Mouse (Mus musculus) liver, postnatal 0 days (tissue): Measurements from ENCODE around the gene Csnk1g2. TPM values are rescaled to one million over a fixed set of nuclear protein-coding genes. Genes with fewer than 3 reads are reported as not detected.

ENCODE experiments used
- ATAC-seq: fragments of 200-750 bp; cut with Nextera tagmentation; 2 replicates; pipeline ENCODE4 v1.8.0; 2017; ENCODE audit warnings: mild to moderate bottlenecking, moderate library complexity
- DNase-seq: peaks from one replicate; pipeline ENCODE4 v3.0.0-alpha.2; 2016
- H3K27ac ChIP-seq: fragments of 300-500 bp; sonication (generic); 2 replicates; pipeline ENCODE4 v1.5.1; 2014; ENCODE audit warnings: antibody characterized with exemption, moderate library complexity, mild to moderate bottlenecking, low read depth
- H3K27me3 ChIP-seq: fragments of 300-500 bp; sonication (generic); 2 replicates; pipeline ENCODE4 v1.6.1; 2014; ENCODE audit warnings: low read length, control low read depth, mixed read lengths; ENCODE audit not compliant: insufficient read depth
- H3K36me3 ChIP-seq: fragments of 300-500 bp; sonication (generic); replicated peaks from 2 replicates; pipeline ENCODE4 v1.6.1; 2014; ENCODE audit warnings: mild to moderate bottlenecking, control low read depth, low read length, moderate library complexity, mixed read lengths; ENCODE audit not compliant: insufficient read depth
- H3K4me1 ChIP-seq: fragments of 300-500 bp; sonication (generic); 2 replicates; pipeline ENCODE4 v1.6.1; 2014; ENCODE audit warnings: antibody characterized with exemption, mild to moderate bottlenecking, control low read depth; ENCODE audit not compliant: insufficient read depth
- H3K4me2 ChIP-seq: fragments of 300-500 bp; sonication (generic); 2 replicates; pipeline ENCODE4 v1.6.1; 2014; ENCODE audit warnings: low read depth, mild to moderate bottlenecking, low read length, moderate library complexity, mixed read lengths
- H3K4me3 ChIP-seq: fragments of 300-500 bp; sonication (generic); 2 replicates; pipeline ENCODE4 v1.5.1; 2014; ENCODE audit warnings: low read depth, low read length
- H3K9ac ChIP-seq: fragments of 300-500 bp; sonication (generic); replicated peaks from 2 replicates; pipeline ENCODE4 v1.6.1; 2014; ENCODE audit warnings: mild to moderate bottlenecking, moderate library complexity
- H3K9me3 ChIP-seq: fragments of 300-500 bp; sonication (generic); 2 replicates; pipeline ENCODE4 v1.6.1; 2016; ENCODE audit warnings: mild to moderate bottlenecking, control low read depth, low read length, mixed read lengths
- CTCF ChIP-seq: sonication (generic); IDR thresholded peaks from 2 replicates; pipeline ENCODE4 v1.5.1; 2016; ENCODE audit warnings: antibody characterized with exemption, low read depth
- EP300 ChIP-seq: IDR thresholded peaks from 2 replicates; pipeline ENCODE4 v1.6.1; 2016; ENCODE audit warnings: antibody characterized with exemption, low read depth, mild to moderate bottlenecking
- WGBS: fragments of 180-500 bp; shearing (Covaris S2); extraction: QIAGEN DNeasy Blood & Tissue Kit; methylation state at CpG from one replicate; pipeline ENCODE4 v1.1.7; 2014; ENCODE audit not compliant: insufficient replicate concordance; 5-methylcytosine and 5-hydroxymethylcytosine counted together
- polyA plus RNA-seq: library from polyadenylated mRNA; unstranded; fragments of >200 nt; fragmentation: Nextera tagmentation; extraction: Ambion mirVana; gene quantifications from 2 replicates; pipeline ENCODE4 v1.2.1, GENCODE M21; 2015

The Csnk1g2 gene
- polyA plus RNA-seq, 1 experiment from 2014 or later: 41.4 TPM

DNA sequence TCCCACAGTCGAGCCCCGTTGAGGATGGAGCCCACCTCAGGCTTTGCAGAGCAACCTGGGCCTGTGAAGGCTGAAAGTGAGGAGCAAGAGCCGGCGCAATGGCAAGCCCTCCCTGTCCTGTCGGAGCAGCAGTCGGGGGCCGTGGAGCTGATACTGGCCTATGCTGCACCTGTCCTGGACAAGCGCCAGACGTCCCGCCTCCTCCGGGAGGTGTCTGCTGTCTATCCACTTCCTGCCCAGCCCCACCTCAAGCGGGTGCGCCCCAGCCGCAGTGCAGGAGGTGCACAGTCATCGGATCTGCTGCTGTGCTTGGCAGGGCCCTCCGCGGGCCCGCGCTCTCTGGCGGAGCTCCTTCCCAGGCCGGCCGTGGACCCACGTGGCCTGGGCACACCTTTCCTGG is 16.3 kb upstream of the Csnk1g2 start:
- H3K4me1 ChIP-seq: peaks cover 34% of the 10 kb centered on the region

DNA sequence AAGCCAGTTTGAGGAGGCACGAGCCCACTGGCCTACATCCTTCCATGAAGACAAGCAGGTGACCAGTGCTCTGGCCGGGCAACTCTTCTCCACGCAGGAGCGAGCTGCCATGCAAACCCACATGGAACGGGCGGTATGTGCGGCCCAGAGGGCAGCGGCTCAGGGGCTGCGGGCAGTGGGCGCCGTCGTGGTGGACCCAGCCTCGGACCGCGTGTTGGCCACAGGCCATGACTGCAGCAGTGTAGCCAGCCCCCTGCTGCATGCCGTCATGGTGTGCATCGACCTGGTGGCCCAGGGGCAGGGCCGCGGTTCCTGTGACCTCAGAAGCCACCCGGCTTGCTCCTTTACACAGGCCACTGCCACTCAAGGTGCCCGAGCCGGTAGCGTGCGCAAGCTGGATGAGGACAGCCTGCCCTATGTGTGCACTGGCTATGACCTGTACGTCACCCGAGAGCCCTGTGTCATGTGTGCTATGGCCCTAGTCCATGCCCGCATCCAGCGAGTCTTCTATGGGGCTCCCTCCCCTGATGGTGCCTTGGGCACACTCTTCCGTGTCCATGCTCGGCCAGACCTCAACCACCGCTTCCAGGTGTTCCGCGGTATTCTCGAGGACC is 15.8 kb upstream of the Csnk1g2 start:
- no peak for DNase-seq
- WGBS: 96% methylated on average over 34 of the region's 34 CpGs
- no peak for ATAC-seq
- Histone ChIP-seq H3K27me3 (no peaks in the 10 kb centered on the region), H3K9ac (no peak overlapping the region), H3K4me3 (no peak overlapping the region), H3K9me3 (no peaks in the 10 kb centered on the region), H3K36me3 (peaks cover 31% of the 10 kb centered on the region), H3K4me2 (no peak overlapping the region), H3K4me1 (peaks cover 30% of the 10 kb centered on the region), H3K27ac (no peak overlapping the region)
- TF ChIP-seq EP300 (no peak), CTCF (no peak)

More for the DNA sequence above, 16.3 kb upstream of the Csnk1g2 start:
- no peak for ATAC-seq
- no peak for DNase-seq
- no peaks in the 10 kb centered on the region for H3K27me3 ChIP-seq
- peaks cover 31% of the 10 kb centered on the region for H3K36me3 ChIP-seq
- no peaks in the 10 kb centered on the region for H3K9me3 ChIP-seq
- H3K4me3 ChIP-seq: no peak overlapping the region
- WGBS: 88% methylated on average over 23 of the region's 23 CpGs
- no peak overlapping the region for H3K9ac ChIP-seq
- H3K4me2 ChIP-seq: no peak overlapping the region
- TF ChIP-seq EP300 (no peak), CTCF (no peak)
- H3K27ac ChIP-seq: no peak overlapping the region

DNA sequence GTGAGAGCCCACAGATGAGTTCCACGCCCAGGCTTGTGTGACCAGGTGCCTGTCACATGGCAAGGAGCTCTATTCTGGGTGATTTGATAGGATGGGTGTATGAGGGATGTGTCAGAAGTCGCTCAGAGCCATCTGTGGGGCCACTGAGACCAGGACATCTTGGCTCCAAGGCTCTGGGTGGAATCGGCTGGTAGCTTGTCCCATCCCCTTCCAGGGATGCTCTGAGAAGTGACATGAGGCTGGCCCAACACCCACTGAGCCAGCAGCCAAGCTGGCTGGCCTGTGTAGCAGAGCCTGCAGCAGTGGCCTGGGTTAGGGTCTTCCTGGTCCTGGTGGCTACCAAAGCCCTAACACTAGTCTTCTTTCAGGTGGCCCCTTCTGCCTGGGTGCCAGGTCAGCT is 14.2 kb upstream of the Csnk1g2 start:
- no peak for TF ChIP-seq EP300
- no peak for TF ChIP-seq CTCF
- ATAC-seq: no peak
- 82% methylated on average over 3 of the region's 3 CpGs for whole genome bisulfite sequencing
- H3K27ac ChIP-seq: no peak overlapping the region
- no peaks in the 10 kb centered on the region for H3K27me3 ChIP-seq
- peaks cover 39% of the 10 kb centered on the region for H3K36me3 ChIP-seq
- no peak for DNase-seq
- no peak overlapping the region for H3K4me2 ChIP-seq
- H3K4me1 ChIP-seq: peaks cover 21% of the 10 kb centered on the region
- H3K9me3 ChIP-seq: no peaks in the 10 kb centered on the region
- no peak overlapping the region for H3K9ac ChIP-seq
- H3K4me3 ChIP-seq: no peak overlapping the region

DNA sequence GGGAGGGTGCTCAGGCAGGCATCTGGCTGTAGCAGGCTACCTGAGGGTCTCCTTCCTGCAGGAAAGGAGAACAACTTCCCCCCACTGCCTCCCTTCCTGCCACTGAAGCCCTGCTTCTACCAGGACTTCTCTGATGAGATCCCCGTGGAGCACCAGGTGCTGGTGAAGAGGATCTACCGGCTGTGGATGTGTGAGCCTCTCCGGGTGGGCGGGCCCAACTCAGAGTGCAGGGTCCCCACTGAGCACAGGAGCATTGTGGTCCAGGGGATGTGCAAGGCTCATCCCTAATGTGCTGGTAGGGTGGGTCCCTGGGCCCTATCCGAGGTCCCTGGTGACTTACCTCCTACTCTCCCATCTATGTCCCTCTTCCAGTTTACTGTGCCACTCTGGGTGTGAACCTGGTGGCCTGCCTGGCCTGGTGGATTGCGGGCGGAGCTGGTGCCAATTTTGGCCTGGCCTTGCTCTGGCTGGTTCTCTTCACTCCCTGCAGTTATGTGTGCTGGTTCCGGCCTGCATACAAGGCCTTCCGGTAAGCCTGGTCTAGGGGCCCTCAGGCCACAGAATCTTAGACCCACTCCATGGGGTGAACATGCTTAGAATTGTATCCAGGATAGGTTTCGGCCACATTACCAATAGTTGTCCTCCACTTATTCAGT is 13.2 kb upstream of the Csnk1g2 start:
- Histone ChIP-seq H3K27ac (no peak overlapping the region), H3K4me1 (peaks cover 11% of the 10 kb centered on the region), H3K9me3 (no peaks in the 10 kb centered on the region), H3K27me3 (no peaks in the 10 kb centered on the region), H3K4me2 (no peak overlapping the region), H3K4me3 (no peak overlapping the region), H3K36me3 (peaks cover 41% of the 10 kb centered on the region), H3K9ac (no peak overlapping the region)
- WGBS: 83% methylated on average over 10 of the region's 10 CpGs
- ATAC-seq: no peak
- no peak for DNase-seq
- TF ChIP-seq EP300 (no peak), CTCF (no peak)

DNA sequence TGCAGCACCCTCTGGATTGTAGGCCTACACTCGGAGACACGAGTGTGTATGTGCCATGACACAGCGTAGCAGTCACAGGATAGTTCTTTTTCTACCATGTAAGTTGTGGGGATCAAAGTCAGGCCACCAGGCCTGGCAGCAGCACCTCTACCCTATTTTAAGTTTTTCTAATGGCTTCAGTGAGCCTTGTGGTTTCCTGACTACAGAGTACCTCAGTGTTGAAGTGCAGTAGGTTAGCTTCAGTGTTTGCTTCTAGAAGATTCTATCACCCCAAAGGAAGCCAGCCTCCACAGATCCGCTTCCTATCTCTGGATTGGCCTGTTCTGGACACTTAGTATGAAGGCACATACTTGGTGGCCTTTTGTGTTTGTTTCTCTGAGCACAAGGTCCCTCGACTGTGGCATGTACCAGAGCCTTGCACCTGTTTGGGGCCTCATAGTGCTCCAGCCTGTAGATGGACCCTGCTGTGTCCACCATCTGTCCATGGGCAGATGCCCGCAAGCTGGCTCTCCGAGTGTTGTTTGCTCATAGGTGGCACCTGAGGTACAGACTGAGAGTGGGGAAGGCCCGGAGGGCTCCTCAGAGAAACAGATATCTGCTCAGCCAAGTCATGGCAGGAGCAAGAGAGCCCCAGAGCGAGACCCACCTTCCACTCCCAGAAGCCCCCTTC is 12.4 kb upstream of the Csnk1g2 start:
- Histone ChIP-seq H3K4me2 (no peak overlapping the region), H3K4me1 (peaks cover 3% of the 10 kb centered on the region; the same call in 1 of the 2 replicates), H3K36me3 (peaks cover 48% of the 10 kb centered on the region), H3K27ac (peak overlapping the region; percentile 16; the same call in 1 of the 2 replicates), H3K27me3 (no peaks in the 10 kb centered on the region), H3K4me3 (no peak overlapping the region), H3K9ac (no peak overlapping the region), H3K9me3 (no peaks in the 10 kb centered on the region)
- TF ChIP-seq EP300 (no peak), CTCF (no peak)
- no peak for DNase-seq
- ATAC-seq: no peak
- 75% methylated on average over 9 of the region's 9 CpGs for WGBS

DNA sequence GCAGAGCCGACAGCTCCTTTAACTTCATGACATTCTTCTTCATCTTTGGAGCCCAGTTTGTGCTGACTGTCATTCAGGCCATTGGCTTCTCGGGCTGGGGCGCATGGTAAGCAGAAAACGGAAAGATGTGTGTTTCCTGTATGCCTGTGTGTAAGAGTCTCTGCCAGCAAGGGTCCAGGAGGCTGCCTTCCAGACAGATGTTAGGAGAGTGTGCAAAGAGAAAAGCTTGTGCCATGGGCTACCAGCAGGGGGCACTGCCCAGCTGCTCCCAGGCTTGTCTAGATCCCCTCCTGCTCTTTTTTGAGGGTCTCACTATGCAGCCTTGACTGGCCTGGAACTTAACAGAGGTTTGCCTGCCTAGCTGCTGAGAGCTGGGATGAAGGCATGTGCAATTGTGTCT is 11.6 kb upstream of the Csnk1g2 start:
- Histone ChIP-seq H3K36me3 (peaks cover 54% of the 10 kb centered on the region), H3K9ac (no peak overlapping the region), H3K9me3 (no peaks in the 10 kb centered on the region), H3K27me3 (no peaks in the 10 kb centered on the region), H3K4me3 (no peak overlapping the region), H3K4me1 (peaks cover 3% of the 10 kb centered on the region; the same call in 1 of the 2 replicates), H3K27ac (peak overlapping the region; percentile 16; the same call in 1 of the 2 replicates), H3K4me2 (no peak overlapping the region)
- DNase-seq (peak; percentile 75), ATAC-seq (peak; percentile 58)
- TF ChIP-seq CTCF: peak; percentile 88
- no peak for TF ChIP-seq EP300
- WGBS: 39% methylated on average over 4 of the region's 4 CpGs
